Mouse (Mus musculus): Measurements from ENCODE around the gene Abl2. TPM values are rescaled to one million over a fixed set of nuclear protein-coding genes. Genes with fewer than 3 reads are reported as not detected.
"Not testable (repeated sequence)": the region's sequence is repeated elsewhere in the genome, so short reads cannot be mapped to it uniquely, and the experiment has no call there.

The Abl2 gene
- total RNA-seq, 2 experiments from 2014 or later, result 24.4 to 26.1 TPM

DNA sequence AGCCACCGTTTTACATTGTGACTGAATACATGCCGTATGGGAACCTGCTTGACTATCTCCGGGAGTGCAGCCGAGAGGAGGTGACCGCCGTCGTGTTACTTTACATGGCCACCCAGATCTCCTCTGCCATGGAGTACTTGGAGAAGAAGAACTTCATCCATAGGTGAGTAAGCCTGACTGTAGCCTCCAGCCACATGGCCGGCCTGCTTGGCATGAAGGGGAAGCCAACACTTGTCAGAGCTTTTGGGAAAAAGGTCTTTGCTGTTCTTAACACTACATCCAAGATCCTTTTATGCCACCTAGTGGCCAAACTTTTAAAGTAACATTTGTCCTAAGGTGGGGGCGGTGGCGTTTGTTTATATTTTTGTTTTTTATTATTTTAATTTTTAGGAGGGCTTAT, 74.5 kb downstream of the Abl2 start:
- DNase-seq, result peak; percentile 36 to 78

DNA sequence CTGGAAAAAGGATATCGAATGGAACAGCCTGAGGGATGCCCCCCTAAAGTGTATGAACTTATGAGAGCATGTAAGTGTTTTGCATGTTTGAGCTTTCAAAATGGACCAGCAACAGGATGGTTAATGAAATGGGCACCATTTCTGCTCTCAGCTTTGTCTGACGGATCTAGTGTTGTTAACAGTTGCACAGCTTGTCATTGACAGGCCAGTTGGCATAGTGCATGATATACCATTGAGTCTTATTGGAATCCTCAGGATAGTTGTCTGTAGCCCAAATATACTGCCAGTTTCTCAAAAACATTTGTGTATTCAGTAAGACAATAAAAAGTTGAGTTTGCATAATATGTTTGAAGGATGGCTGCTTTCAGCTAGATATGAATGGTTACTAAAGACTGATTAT, 76.6 kb downstream of the Abl2 start:
- no peak for DNase-seq

DNA sequence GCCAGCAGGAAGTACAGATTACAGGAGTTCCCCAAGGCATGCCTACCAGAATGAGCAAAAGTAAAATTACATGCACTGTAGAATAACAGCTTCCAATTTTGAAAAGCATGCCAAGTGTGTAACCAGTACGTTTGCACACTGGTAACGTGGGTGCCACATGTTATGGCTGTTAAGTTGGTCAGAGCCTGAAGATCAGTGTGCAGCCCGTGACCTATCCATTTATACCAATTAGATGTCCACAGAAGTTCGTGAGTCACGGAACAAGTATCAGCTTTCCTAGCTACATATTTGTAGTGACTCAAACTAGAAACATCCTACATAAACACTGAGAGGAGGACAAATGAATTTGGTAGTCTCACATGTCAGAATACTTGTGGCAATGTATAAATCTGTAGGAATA, 80.9 kb downstream of the Abl2 start:
- DNase-seq, result no peak

DNA sequence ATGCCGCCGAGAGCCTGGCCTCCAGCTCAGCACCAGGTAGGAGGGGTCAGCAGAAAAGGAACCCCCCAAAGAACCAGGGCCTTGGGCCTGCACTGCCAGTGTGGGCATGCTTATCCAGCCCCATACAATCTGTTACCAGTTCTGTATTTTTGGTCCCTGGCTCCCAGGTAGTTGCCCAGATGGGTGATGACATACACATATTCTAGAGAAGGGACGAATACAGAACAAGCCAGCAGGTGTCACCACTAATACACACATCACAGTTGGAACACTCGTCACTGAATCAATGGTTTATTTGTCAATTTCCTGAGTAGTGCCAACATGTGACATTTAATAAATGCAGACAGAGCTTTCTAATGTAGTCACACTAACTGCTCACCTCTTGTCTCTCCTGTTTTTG, 82.0 kb downstream of the Abl2 start:
- no peak for DNase-seq

DNA sequence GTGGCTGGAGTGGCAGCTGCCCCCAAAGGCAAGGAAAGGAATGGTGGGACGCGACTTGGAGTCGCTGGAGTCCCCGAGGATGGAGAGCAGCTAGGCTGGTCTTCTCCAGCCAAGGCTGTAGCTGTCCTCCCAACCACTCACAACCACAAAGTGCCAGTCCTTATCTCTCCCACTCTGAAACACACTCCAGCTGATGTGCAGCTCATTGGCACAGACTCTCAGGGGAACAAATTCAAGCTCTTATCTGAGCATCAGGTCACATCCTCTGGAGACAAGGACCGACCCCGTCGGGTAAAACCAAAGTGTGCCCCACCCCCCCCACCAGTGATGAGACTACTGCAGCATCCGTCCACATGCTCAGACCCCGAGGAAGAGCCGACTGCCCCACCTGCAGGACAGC, 83.2 kb downstream of the Abl2 start:
- no peak for DNase-seq

DNA sequence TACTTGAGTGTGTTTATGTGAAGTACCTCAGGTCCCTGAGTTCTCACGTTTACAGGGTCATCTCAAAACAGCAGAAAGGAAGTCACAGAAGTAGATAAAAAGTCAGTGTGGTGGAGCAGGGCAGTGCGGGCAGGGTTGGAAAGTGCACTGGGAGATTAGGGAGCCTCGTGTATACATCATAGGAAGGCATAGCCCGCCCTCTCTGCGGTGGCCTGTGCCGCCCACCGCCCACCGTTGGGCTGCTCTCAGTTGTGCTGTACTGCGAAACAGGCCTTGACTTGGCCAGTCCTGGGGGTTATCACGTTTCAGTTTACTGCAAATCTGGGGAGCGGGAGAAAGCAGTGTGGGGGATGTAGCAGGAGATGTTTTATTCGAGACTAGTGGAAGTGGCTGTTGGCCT, 84.2 kb downstream of the Abl2 start:
- no peak for DNase-seq

DNA sequence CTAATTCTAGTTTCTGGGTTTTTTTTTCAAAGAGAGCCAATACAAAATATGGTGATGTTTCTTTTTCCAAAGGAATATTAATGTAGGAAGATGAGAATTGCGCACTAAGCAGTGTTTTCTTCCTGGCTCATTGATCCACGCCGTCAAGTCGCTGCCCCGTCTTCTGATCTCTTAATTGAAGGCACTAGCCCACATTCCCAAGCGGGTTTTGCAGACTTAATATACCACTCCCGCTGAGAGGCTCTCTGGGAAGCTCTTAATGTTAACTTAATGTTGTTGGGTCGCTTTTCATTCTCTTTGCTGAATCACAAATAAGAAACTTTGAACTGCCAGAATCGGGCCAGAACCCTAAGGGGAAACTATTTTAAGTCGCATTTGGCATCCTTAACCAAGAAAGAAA, 85.5 kb downstream of the Abl2 start:
- no peak for DNase-seq

DNA sequence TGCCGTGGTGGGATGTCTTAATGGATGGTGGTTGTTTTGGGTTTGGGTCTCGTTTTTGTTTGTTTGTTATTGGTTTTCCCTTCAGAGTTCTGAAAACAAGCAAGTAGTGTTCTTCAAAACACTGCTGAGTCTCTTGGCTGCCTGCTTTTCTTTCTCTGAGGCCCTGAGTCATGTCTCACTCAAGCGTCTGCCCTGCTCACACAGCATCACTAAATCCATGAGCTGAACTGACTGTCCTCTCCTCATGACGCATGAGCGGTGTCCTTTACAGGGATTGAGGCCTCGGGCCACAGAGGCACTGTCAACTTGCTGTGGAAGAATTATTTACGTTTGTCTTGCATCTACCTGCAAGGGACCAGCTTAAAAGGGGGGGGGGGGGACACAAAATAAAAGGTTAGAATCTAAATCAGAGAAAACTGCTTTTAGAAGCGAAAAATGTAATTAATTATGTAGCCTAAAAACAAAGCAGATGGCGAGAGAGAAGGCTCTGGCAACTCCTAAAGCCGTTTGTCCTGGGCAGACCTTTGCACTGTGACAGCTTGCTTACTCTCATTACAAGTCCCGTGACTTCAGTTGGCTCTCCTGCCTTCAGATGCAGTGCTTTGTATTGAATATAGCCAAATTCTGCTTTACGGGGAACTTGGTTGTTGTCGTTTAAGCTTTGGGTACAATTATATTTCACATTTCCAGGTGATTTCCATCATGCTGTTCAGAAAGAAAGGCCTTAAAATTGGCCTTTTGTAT, 86.4 kb downstream of the Abl2 start:
- no peak for DNase-seq

DNA sequence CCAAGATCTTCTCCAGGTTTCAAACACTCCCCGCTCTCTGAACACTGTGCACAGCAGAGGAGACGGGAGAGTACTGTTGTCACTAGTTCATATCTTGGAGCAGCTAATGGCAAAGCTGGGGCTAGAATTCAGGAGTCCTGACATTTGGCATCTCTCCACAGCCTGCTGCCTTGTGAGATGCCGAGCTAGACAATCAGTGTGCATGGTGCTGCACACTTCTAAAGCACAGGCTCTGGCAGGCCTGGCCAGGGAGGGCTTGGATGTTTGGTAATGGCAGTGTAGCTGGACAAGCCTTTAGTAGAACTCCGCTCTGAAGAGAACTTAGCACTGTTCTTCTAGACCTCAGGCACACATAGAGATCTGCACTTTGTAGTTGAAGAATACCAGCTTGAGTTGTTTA, 87.4 kb downstream of the Abl2 start:
- no peak for DNase-seq

DNA sequence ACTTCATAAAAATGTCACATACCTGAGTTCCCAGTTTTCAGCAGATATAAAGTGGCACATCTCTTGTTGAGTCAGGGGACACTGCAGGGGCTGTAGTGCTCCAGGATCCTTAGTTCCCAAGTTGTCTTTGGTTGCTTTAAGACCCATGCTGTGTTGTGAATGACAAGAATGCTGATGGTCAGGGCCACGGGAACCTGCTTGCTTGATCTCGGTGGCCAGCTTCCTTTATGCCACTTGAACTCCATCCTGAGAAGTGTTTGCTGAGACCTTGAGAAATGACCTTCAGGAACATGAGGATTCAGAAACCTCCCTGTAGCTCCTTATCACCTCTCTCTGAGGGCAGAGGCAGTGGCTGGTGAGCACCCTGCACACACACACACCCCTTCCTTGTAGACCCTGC, 90.1 kb downstream of the Abl2 start:
- DNase-seq, result no peak

DNA sequence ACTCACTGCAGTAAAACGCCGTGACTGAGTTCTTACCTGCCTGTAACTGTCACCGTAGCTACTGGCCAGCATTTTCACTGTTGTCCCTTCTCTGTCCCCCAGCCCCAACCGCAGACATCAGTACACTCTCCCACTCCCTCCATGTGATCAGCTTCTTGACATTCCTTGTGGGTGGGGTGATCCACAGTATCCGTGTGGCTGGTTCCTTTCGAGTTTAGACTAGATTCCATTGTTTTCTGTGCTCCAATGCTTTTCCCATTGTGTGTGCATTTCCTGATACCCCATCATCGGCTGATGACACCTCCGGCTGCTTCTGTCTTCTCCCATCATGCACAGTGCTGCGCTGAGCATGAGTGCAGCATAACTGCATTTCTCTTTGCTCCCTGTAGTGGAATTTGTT, 92.0 kb downstream of the Abl2 start:
- no peak for DNase-seq

DNA sequence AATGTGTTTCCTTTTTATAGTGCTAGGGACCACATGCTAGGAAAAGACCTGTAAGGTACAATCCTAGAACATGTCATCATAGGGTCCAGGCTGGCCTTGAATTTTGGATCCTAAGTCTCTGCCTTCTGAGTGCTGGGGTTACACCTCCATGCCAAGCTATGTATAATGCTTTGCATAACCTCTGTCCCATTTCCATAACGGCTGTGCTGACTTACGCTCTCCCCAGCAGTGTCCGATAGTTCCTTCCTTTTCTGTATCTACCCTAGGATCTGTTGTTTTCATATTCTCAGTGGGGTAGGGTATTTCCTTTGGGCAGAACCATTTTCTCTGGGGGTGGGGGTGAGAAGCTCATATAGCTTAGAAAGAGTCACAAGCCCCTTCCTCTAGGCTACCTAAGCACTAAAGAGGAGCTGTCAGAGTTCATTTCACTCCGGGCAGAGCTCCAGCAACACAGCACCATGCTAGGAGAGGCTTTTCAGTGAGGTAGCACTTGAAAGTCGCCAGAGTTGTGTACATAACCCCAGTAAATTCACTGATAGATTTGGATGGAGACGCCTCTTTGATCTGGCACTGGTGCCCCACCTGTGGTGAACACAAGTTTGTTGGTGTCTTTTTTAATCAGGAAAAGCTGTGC, 93.7 kb downstream of the Abl2 start:
- DNase-seq, result no peak

DNA sequence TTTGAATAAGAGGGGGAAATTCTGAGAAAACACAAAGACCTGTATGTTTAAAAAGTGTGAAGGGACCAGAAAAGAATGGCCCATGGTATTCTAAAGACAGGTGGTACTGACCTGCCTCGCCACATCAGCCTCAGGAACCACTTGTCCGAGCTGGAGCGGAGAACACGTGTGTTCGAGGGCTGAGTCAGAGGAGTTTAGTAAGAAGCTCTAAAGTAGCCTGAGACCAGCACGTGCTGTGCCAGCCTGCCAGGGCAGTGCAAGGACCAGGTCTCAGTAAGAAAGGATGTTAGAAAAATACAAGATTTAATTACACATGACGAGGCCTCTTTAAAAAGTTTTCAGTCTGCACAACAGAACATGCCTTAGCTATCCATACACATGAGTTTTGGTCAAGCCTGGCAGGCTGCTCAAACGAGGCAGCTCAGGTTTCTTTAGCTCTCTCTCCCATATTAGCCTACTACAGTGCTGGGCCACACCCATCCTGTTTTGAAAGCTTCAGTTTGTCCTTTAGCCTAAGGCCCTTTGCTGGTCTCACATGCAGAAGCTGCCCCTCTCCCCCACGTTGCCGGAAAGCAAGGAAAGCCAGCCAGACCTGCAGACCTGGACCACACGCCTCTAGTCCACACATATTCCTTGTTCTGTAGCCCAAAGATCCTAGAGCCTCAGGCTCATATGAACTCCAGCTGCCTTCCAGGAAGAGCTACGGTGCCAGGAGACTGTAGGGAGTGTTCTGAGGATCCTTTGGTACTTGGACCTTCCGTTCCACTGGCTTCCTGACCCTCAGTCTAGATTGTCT, 96.3 kb downstream of the Abl2 start:
- DNase-seq, result peak; percentile 34 to 55

DNA sequence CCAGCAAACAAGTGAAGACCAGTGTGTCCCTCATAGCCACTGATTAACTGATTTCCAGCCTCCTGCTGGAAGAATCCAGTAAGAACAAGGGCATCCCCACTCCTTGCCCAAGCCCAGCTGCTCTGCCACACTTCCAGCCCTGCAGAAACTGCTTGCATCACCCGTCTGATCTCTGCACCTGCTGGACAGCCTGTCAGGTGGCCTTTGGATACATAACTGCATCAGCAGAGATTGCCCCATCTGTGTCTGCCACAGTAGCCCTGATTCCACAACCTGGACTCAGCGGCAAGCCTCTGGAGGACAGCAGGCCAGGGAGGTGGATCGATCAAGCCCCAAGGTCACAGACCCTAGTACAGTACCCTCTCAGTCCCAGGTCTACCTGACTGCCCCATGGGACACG, 98.9 kb downstream of the Abl2 start:
- no peak for DNase-seq

DNA sequence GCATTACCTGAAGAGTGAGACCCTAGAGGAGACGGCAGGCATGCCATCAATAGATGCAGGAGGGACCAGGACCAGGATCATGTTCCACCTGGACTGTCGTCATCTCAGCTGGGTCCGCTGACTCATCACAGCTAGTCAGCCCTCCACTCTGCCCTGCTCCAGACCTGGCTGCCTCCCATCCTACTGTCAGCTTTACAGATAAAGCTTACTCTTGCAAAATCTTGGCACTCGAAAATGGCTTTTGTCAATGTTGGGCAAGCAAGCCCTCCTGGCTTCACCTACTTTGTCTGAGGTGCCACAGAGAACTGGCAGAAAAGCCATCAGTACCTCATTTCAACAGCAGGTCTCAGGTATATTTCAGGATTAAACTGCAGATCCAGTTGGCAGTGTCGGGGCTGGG, 100.1 kb downstream of the Abl2 start:
- DNase-seq, result peak; percentile 59 to 78

DNA sequence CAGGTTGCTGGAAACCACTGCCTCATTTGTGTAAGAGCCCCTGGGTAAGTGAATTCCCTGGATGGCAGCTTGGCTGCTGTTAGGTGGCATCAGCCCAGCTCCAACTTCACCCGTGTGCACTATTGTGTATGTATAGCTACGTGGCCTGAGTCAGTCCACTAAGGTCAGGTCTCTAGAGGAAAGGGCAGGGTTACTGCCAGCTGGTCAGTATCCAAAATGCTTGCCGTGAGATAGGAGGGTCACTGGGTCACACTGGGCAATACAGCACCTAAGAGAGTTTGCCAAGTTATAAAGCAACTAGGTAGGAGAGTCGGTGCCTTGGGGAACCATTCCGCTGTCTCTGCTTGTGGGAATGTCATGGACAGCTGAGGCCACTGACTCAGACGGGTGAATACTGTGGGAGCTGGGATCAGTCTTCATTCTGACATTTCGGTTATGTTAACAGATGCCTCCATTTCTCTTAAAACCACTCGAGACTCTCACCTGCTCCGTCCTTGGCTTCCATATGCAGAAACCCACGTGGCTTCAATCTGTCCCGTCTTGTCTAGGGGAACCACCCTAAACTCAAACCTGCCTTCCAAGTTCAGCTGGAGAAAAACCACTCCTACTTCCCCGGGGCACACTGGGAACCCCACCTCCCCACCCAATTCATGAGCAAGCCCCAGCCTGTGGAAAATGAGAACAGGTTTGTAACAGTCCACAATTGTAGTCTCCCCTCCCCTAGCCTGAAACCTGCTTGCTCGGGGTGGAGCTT, 101.5 kb downstream of the Abl2 start:
- peak; percentile 51 to 57 for DNase-seq

DNA sequence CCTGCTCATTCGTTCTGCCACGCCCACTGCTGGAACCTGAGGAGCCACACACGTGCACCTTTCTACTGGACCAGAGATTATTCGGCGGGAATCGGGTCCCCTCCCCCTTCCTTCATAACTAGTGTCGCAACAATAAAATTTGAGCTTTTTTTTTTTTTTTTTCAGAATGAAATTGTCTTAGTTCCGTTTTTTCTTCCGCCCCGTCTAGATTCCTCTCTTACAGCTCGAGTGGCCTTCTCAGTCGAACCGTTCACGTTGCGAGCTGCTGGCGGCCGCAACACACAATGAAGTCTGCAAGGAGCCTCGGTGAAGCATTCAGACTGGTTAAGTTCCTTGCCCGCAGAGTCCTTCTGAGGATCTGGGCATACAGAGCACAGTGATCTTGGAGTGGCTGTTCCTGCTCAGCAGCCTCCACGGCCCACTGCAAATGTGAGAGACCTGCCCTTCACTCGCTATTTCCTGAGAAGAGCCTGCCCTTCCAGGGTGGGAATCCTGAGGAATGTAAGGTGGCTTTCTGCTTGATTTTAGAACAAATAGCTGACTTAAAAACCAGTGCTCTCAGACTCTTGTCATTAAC, 102.2 kb downstream of the Abl2 start:
- DNase-seq, result not testable (repeated sequence)

DNA sequence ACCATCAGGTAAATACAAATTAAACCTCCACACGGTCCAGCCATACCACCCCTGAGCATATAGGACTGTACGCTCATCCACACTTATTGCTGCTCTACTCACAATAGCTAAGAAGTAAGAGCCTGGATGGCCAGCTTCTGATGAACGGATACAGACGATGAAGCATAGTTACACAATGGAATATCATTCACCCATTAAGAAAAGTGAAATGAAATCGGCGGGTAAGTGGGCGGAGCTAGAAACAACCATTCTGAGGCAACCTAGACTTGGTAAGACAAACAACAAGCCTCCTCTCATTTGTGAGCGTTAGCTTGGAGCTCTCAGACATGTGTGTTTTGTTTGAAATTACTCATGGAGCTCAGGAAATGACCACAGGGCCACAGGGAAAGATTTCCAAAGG, 107.2 kb downstream of the Abl2 start:
- no peak for DNase-seq

DNA sequence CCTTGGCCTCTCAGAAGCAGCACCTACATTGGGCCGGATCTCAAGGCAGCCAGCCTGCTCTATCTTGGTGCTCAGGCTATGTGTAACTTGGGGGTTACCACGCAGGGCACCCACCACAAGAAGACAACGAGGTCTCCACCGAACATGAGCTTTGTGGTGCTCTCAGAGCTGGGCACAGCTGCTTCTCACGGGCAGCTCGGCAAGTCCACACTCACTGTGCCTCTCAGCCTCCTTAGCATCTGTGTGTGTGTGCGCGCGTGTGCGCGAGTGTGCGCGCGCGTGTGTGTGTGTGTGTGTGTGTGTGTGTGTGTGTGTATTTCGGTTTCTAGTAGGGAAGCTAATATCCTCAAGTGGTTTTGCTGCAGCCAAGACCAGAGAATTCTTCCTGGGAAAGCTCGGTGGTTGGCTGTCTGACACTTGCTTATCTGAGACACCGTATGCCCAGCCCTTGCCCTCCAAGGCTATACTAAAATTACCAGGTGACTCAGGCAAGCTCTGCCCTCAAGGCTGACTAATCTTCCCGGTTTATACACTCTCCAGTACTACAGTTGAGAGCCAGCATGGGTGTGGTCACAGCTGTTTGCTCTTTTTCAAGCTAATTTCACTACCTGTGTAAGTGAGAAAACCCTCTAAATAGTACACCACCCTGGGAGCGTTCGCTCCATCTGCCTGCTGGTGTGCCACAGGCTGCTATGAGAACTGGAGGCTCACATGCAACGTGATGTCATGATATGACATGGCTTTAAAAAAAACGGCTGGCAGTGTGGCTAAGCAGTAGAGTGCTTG, 108.7 kb downstream of the Abl2 start:
- peak; percentile 39 to 64 for DNase-seq

DNA sequence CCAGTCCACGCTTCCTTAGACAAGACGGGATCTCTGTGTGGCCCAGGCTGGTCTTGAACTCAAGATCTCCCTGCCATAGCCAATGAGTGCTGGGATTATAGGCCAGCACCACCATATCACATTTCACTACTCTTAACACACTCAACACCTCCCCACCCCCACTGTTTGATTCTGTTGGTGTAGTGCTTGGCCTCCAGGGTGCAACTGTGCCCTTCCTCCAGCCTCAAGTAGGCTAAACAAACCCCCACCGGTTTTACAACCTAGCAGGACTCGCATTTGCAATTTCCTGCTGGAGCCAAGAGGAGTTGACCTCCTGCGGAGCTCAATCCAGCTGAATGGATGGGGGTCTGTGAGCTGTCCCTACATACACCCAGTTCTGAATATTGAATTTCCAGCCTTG, 110.0 kb downstream of the Abl2 start:
- DNase-seq, result no peak

DNA sequence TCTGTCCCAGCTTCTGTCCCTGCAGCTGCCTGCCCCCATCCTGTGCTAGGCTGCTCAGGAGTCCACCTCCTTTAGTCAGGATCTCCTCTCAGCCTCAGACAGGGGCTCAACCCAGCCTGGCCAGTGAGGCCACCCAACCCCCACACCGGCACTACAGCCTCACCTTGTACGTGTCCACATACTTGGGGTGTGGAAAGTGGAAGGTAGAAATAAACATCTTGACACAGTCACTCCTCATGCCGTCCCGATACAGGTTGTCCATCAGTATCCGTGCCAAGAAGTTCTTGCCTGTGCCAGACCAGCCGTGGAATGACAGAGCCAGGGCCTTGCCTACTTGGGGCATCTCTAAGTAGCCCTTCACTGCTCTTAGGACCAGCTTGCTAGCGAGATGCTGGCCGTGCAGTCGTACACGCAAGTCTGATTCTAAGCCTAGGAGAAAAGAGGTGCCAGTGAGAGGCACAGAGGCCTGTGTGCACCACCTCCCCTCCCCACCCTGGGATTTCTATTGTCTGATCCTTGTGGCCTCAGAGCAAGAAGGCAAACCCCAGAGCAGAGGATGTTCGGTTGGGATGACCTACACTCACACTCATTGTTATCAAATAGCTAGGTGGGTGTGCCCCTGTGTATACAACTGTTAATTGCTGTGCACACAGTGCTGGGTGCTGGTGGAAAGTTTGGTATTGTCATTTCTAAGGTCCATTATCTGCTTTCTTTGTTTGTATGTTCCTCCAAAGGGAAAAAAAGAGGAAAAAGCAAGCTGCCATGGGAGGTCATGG, 110.8 kb downstream of the Abl2 start:
- no peak for DNase-seq
